Mouse (Mus musculus) stomach, postnatal 0 days (tissue): Measurements from ENCODE around the gene Aif1l.

Experiments used
- CTCF ChIP-seq: IDR thresholded peaks from 2 replicates; pipeline ENCODE4 v1.5.1; 2016; ENCODE audit warnings: antibody characterized with exemption, low read depth, mild to moderate bottlenecking, moderate library complexity
- EP300 ChIP-seq: optimal IDR thresholded peaks from 2 replicates; pipeline ENCODE3; 2016; ENCODE audit warnings: antibody characterized with exemption

DNA sequence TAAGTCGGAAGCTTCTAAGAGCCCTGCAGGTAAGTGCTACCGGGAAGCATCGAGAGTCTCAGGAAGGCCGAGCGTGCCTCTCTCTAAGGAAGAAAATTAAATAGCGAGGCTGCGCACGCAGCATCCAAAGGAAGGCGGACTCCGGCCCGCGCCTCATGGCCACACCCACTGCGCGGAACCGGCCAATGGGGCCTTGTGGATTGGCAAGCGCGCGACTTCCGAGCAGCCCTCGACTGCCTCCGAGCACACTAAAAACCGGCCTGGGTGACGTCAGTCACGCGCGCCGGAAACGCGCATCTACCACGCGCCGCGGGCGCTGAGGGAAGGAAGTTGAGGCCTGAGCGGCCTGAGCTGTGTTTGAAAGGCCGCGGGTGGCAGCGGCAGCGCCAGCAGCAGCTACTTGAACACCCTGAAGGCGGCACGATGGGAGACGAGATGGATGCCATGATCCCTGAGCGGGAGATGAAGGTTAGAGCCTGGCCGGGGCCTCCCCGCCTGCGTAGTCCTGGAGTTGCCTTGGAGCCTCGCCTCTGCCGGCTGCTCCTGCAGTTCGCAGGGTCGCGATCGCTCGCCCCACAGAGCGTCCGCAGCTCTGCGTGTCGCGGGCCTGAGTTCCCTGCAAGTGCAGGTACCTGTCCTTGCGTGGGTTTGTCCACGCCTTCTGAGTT, 24.3 kb downstream of the Aif1l start, which contains the start of gene Nup214:
- TF ChIP-seq CTCF (no peak), EP300 (no peak)
